ENCODE assay signal across 28 mouse cellular contexts in the genomic region with DNA sequence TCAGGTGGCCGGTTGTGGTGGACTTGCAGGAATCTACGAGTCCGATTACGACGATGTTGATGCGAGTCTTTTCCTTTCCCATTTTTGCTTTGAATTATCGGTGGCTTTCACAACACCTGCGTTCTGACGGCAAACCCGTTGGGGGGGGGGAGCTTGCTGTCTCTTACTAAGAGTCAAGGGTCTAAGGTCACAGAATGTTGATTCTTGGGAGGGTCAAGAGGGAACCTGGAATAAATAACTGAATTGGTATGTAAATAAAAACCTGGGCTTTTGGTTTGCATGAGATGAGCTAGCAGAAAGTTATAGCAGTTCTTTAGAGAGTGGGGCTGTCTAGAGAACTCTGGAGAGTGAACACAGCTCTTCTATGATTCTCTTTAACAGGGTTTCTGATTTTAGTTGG. TPM values are rescaled to one million over a fixed set of nuclear protein-coding genes. Genes with fewer than 3 reads are reported as not detected.
"Had no signal": no experiment of that assay in that cellular context is flagged by ENCODE, and none has a peak within 500 bp of the region (broad histone marks: within the 10 kb centered on the region; RNA-seq: fewer than 3 reads in every experiment).

No protein-coding gene starts in this region.

- ATAC-seq: forebrain, embryonic 13.5 days; forebrain, embryonic 14.5 days; forebrain, embryonic 15.5 days; forebrain, embryonic 16.5 days; forebrain, postnatal 0 days had no signal

- H3K27ac ChIP-seq: embryonic facial prominence, embryonic 10.5 days; embryonic facial prominence, embryonic 12.5 days; embryonic facial prominence, embryonic 13.5 days; embryonic facial prominence, embryonic 15.5 days; forebrain, embryonic 10.5 days; forebrain, embryonic 12.5 days; forebrain, embryonic 13.5 days; gastrocnemius, adult 2 months had no signal

- H3K4me3 ChIP-seq: embryonic facial prominence, embryonic 10.5 days; embryonic facial prominence, embryonic 12.5 days; embryonic facial prominence, embryonic 13.5 days; embryonic facial prominence, embryonic 15.5 days; erythroblast, embryonic 14.5 days; forebrain, embryonic 10.5 days; forebrain, embryonic 12.5 days; forebrain, embryonic 13.5 days; forebrain, embryonic 15.5 days; gastrocnemius, adult 2 months had no signal

- H3K9me3 ChIP-seq: embryonic facial prominence, embryonic 10.5 days; embryonic facial prominence, embryonic 12.5 days; embryonic facial prominence, embryonic 13.5 days; embryonic facial prominence, embryonic 15.5 days; forebrain, embryonic 10.5 days; forebrain, embryonic 12.5 days; forebrain, embryonic 13.5 days; forebrain, embryonic 15.5 days had no signal

- H3K36me3 ChIP-seq: embryonic facial prominence, embryonic 10.5 days; embryonic facial prominence, embryonic 12.5 days; embryonic facial prominence, embryonic 13.5 days; embryonic facial prominence, embryonic 15.5 days; forebrain, embryonic 10.5 days; forebrain, embryonic 12.5 days; forebrain, embryonic 15.5 days had no signal

- H3K9ac ChIP-seq: embryonic facial prominence, embryonic 12.5 days; embryonic facial prominence, embryonic 13.5 days; embryonic facial prominence, embryonic 15.5 days; forebrain, embryonic 12.5 days; forebrain, embryonic 13.5 days; forebrain, embryonic 15.5 days; forebrain, postnatal 0 days had no signal

- H3K4me1 ChIP-seq: embryonic facial prominence, embryonic 12.5 days; embryonic facial prominence, embryonic 15.5 days; forebrain, embryonic 10.5 days; forebrain, embryonic 12.5 days; forebrain, embryonic 13.5 days had no signal

- H3K4me2 ChIP-seq: embryonic facial prominence, embryonic 12.5 days; embryonic facial prominence, embryonic 13.5 days; embryonic facial prominence, embryonic 15.5 days; forebrain, embryonic 12.5 days; forebrain, embryonic 13.5 days; forebrain, embryonic 15.5 days had no signal

- DNase-seq: cerebellum, adult 2 months; cerebellum, adult 8-10 months; cerebellum, adult 9-10 months; cerebellum, adult 9-11 months; cerebellum, postnatal 10 days; cerebellum, postnatal 25 days; cerebellum, postnatal 36 days; embryo, embryonic 11 days; forebrain, postnatal 0 days; gastrocnemius, adult 2 months; gastrocnemius, postnatal 10 days; gastrocnemius, postnatal 14 days; gastrocnemius, postnatal 25 days; gastrocnemius, postnatal 36 days; heart, adult 18-20 months had no signal

- H3K27me3 ChIP-seq: embryonic facial prominence, embryonic 12.5 days; embryonic facial prominence, embryonic 15.5 days; forebrain, embryonic 12.5 days; forebrain, embryonic 13.5 days; forebrain, embryonic 15.5 days had no signal

RNA-seq across cellular contexts. Expression of a gene that starts 28.8 kb away (rescaled TPM):
- total RNA-seq: common myeloid progenitor, adult 5-6 weeks; granulocyte monocyte progenitor cell, adult 5-6 weeks had no signal
- polyA plus RNA-seq: erythroblast, embryonic 14.5 days had no signal
